Mouse (Mus musculus) erythroblast, embryonic 14.5 days (primary cell): ENCODE measurements around the gene Snu13.

ENCODE experiments used
- GATA1 ChIP-seq: IDR thresholded peaks from 2 replicates; pipeline ENCODE4 v1.6.1; 2012; ENCODE audit warnings: low read length, inconsistent platforms, mixed read lengths
- TAL1 ChIP-seq: IDR thresholded peaks from 3 replicates; pipeline ENCODE4 v1.6.1; 2012; ENCODE audit warnings: low read length, inconsistent platforms, mixed read lengths

DNA sequence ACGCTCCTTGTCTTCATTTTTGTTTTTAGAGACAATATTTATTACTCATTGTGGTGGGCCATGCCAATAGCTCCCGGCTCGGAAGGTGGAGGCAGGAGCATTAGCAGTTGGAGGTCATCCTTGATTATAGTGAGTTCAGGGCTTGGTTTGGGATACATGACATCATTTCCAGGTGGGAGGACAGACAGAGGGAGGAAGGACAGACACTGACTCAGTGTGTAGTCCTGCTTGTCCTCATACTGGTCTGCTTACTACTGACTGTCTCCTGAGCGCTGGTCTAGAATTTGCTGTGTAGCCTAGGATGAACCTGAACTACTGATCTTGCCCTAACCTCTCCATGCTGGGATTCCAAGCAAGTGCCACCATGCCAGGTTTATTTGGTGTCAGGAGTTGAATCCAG, 13.6 kb downstream of the Snu13 start, which contains the start of gene Desi1:
- no peak for TF ChIP-seq GATA1
- no peak for TF ChIP-seq TAL1
